Mouse (Mus musculus) forebrain, embryonic 10.5 days (tissue): ENCODE results near the gene Notch4. TPM values are rescaled to one million over a fixed set of nuclear protein-coding genes. Genes with fewer than 3 reads are reported as not detected.
A peak's percentile ranks its signal among the peaks of the same experiment; 100 is the strongest.

ENCODE experiments used
- DNase-seq: peaks from one replicate; pipeline ENCODE4 v3.0.0-alpha.2; 2017; ENCODE audit warnings: low spot score; ENCODE audit errors: extremely low spot score
- H3K27ac ChIP-seq: fragments of 300-500 bp; sonication (generic); 2 replicates; pipeline ENCODE4 v1.5.1; 2016; ENCODE audit warnings: mild to moderate bottlenecking
- H3K27me3 ChIP-seq: fragments of 300-500 bp; sonication (generic); 2 replicates; pipeline ENCODE4 v1.6.1; 2016; ENCODE audit warnings: mild to moderate bottlenecking; ENCODE audit not compliant: poor library complexity, severe bottlenecking
- H3K36me3 ChIP-seq: fragments of 300-500 bp; sonication (generic); replicated peaks from 2 replicates; pipeline ENCODE4 v1.6.1; 2016; ENCODE audit warnings: mild to moderate bottlenecking, moderate library complexity
- H3K4me1 ChIP-seq: fragments of 300-500 bp; sonication (generic); 2 replicates; pipeline ENCODE4 v1.6.1; 2016
- H3K4me3 ChIP-seq: fragments of 300-500 bp; sonication (generic); 2 replicates; pipeline ENCODE4 v1.5.1; 2016; ENCODE audit warnings: mild to moderate bottlenecking, moderate library complexity
- H3K9me3 ChIP-seq: fragments of 300-500 bp; sonication (generic); 2 replicates; pipeline ENCODE4 v1.6.1; 2016; ENCODE audit warnings: mild to moderate bottlenecking, moderate library complexity
- WGBS: fragments of 180-500 bp; shearing (Covaris S2); methylation state at CpG from one replicate; pipeline ENCODE4 v1.1.7; 2016; 5-methylcytosine and 5-hydroxymethylcytosine counted together
- polyA plus RNA-seq: library from polyadenylated mRNA; unstranded; fragments of >200 nt; fragmentation: Nextera tagmentation; extraction: Ambion mirVana; gene quantifications from 2 replicates; pipeline ENCODE4 v1.2.1, GENCODE M21; 2016

Gene Notch4
- polyA plus RNA-seq, 1 experiment from 2014 or later: 6.1 TPM

GRCm38 (mm10) chr17:34624981-34625380, 60.9 kb downstream of the Notch4 start:
- H3K4me1 ChIP-seq: peaks cover 39% of the 10 kb centered on the region
- no peak overlapping the region for H3K4me3 ChIP-seq
- no peak for DNase-seq
- H3K27ac ChIP-seq: no peak overlapping the region
- peaks cover 47% of the 10 kb centered on the region for H3K36me3 ChIP-seq
- no peaks in the 10 kb centered on the region for H3K9me3 ChIP-seq
- 97% methylated on average over 3 of the region's 3 CpGs for WGBS
- H3K27me3 ChIP-seq: peaks cover 20% of the 10 kb centered on the region

DNA sequence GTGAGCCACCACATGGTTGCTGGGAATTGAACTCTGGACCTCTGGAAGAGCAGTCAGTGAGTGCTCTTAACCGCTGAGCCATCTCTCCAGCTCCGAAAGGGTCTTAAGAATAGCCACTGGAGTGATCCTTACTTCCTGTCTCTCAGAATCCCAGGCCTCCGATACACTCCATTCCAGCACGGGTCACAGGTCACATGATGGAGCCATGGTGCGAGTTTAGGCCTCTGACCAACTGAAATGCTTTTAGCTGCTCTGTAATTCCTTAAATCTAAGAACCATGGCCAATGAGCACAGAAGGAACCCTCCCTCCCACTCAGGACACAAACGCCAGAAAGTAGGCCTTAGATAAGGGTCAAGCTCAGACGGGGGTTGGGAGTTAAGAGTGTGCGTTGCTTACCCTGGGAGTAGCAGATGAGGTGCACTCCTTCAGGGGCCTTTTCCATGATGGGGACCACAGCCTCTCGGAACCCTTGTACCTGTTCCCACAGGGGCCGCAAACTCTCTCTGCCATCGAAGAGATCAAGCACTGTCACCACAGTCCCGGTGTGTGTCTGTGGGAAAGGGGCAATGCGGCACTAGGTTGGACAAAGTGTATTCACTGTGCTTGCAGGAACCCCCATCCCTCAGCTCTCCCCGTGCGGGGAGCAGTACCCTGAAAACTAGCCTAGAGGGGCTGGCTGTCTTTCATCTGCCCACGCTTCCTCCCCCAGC, 62.1 kb downstream of the Notch4 start:
- Histone ChIP-seq H3K27me3 (peaks cover 33% of the 10 kb centered on the region), H3K4me3 (peak overlapping the region; percentile 80), H3K27ac (peak overlapping the region; percentile 89), H3K4me1 (peaks cover 52% of the 10 kb centered on the region), H3K36me3 (peaks cover 39% of the 10 kb centered on the region), H3K9me3 (no peaks in the 10 kb centered on the region)
- no peak for DNase-seq
- 53% methylated on average over 16 of the region's 16 CpGs for WGBS

- Histone ChIP-seq H3K27me3 (peaks cover 38% of the 10 kb centered on the region), H3K4me1 (peaks cover 57% of the 10 kb centered on the region), H3K36me3 (peaks cover 34% of the 10 kb centered on the region), H3K27ac (peak overlapping the region; percentile 89), H3K4me3 (peak overlapping the region; percentile 80), H3K9me3 (no peaks in the 10 kb centered on the region)
- under 1% methylated on average over 18 of the region's 18 CpGs for WGBS
- DNase-seq: peak; percentile 61
Measured at GRCm38 (mm10) chr17:34626773-34627092, 62.7 kb downstream of the Notch4 start.

DNA sequence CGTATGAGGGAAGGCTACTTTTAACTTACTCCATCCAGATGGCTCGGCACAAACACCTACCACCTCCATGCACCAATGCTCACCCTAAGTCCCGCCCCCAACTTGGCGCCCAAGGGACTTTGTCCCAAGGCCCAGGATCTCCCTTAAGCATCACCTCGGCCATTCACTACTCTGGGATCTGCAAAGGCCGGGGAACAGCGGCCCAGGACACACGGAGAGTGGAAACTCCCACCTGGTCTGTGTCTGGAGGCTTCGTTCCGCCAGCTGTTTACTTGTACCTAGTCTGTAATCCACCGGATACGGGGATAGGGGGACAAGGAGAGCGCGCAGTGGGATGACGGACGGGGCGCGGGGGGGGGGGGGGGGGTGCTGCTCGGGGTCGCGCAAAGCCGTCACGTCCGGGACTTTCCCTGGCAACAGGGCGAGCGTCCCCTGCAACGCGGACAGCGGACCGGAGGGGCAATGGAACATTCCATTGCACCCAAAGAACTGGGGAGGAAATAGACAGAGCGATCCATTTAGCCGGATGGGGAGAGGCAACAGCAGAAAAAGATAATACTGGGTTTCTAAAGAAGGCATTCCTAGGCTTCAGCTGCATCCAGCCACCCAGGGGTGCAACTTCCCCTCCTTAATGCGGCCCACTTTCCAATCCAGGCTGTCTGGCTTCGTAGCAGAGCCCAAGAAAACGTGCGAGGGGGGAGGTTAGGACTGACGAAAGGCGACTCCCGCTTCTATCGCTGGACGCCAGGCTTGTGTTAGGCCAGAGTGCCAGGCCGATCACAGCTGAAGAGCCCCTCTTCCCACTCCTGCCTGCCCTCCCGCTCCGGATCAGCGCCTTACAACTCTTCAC, 63.2 kb downstream of the Notch4 start:
- H3K4me1 ChIP-seq: peaks cover 63% of the 10 kb centered on the region
- peaks cover 28% of the 10 kb centered on the region for H3K36me3 ChIP-seq
- H3K27ac ChIP-seq: peak overlapping the region; percentile 89
- under 1% methylated on average over 44 of the region's 45 CpGs for WGBS
- H3K9me3 ChIP-seq: no peaks in the 10 kb centered on the region
- peak; percentile 92 for DNase-seq
- H3K4me3 ChIP-seq: peak overlapping the region; percentile 80
- peaks cover 44% of the 10 kb centered on the region for H3K27me3 ChIP-seq

- H3K27me3 ChIP-seq: peaks cover 51% of the 10 kb centered on the region
- H3K4me1 ChIP-seq: peaks cover 67% of the 10 kb centered on the region
- 10% methylated on average over 29 of the region's 29 CpGs for WGBS
- H3K4me3 ChIP-seq: peak within 1 kb of the TSS; percentile 80
- H3K27ac ChIP-seq: peak within 1 kb of the TSS; percentile 89
- no peaks in the 10 kb centered on the region for H3K9me3 ChIP-seq
- H3K36me3 ChIP-seq: peaks cover 20% of the 10 kb centered on the region
- DNase-seq: no peak
Measured at GRCm38 (mm10) chr17:34627943-34628643, 64.0 kb downstream of the Notch4 start, which contains the start of gene Ppt2. TSS of gene Ppt2 (minus strand) at chr17:34628510.

GRCm38 (mm10) chr17:34628644-34628967, 64.5 kb downstream of the Notch4 start:
- Histone ChIP-seq H3K4me3 (peak overlapping the region; percentile 80), H3K4me1 (peaks cover 72% of the 10 kb centered on the region), H3K9me3 (no peaks in the 10 kb centered on the region), H3K27ac (peak overlapping the region; percentile 89), H3K27me3 (peaks cover 56% of the 10 kb centered on the region), H3K36me3 (peaks cover 15% of the 10 kb centered on the region)
- no peak for DNase-seq
- 12% methylated on average over 5 of the region's 5 CpGs for WGBS

DNA sequence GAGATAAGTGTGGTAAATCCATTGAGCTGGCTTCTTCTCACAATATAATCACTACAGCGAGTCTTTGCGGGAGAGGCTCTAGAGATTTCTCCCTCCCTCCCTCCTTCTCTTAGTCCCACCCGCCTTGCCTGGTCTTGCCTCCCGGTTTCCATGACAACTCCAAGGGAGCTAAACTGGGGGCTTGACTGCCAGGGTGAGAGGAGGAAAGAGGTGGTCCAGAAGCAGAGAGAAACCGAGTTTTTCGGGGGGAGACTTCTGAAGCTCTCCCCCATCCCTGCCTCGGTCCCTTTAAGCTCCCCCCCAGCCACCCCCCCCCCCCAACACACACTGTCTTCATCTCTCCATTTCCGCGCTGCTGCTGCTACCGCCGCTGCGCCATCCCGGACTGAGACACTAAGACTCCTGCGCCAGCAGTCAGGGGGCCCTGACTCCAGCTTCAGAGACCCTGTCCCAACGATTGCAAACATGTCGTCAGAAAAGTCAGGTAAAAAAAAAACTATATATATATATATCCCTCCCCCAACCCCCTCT, 65.2 kb downstream of the Notch4 start, which contains the start of gene Prrt1:
TSS of gene Prrt1 (plus strand) at position 313 of the 531 bp plus-strand sequence.
- Histone ChIP-seq H3K27ac (peak within 1 kb of the TSS; percentile 89), H3K27me3 (peaks cover 61% of the 10 kb centered on the region), H3K36me3 (peaks cover 11% of the 10 kb centered on the region), H3K4me1 (peaks cover 72% of the 10 kb centered on the region), H3K4me3 (peak within 1 kb of the TSS; percentile 80), H3K9me3 (no peaks in the 10 kb centered on the region)
- under 1% methylated on average over 16 of the region's 16 CpGs for WGBS
- peak; percentile 53 for DNase-seq

DNA sequence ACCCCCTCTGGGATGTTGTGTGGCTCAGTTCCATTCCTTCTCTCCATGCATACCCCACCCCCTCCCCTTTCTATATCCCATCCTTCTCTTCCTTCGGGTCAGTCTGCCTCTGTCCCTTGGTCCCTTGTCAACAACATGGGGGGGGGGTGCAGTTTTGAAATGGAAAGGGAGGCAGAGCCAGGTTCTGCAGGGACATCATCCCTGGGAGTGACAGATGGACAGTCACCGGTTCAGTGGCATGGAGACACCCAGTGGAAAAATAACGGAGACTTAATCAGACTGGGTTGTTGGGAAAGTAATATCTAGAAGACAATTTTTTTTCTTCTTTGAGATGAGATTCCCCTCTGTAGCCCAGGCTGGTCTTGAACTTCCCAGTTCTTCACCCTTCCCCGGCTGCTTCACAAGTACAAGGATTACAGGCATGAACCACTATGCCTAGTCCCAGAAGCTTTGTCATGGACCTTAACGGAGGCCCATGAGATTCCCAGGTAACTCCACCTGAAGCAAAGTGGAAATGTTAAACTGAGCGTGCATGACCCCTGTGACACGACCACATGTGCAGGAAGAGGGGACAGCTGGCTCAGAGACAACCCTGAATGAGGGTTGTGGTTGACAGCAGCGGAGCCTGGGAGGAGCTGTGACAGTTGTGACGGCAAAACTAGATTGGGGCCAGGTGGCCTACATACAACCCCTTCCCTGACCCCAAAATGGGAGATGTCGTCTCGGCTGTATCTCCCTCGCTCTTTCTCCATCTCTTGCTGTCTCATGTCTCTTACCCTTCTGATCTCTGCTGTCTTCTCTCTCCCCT, 65.9 kb downstream of the Notch4 start:
- H3K9me3 ChIP-seq: no peaks in the 10 kb centered on the region
- peaks cover 9% of the 10 kb centered on the region for H3K36me3 ChIP-seq
- H3K27ac ChIP-seq: peak overlapping the region; percentile 89
- H3K4me1 ChIP-seq: peaks cover 72% of the 10 kb centered on the region
- H3K27me3 ChIP-seq: peaks cover 61% of the 10 kb centered on the region
- DNase-seq: no peak
- WGBS: 11% methylated on average over 12 of the region's 12 CpGs
- H3K4me3 ChIP-seq: peak overlapping the region; percentile 80

DNA sequence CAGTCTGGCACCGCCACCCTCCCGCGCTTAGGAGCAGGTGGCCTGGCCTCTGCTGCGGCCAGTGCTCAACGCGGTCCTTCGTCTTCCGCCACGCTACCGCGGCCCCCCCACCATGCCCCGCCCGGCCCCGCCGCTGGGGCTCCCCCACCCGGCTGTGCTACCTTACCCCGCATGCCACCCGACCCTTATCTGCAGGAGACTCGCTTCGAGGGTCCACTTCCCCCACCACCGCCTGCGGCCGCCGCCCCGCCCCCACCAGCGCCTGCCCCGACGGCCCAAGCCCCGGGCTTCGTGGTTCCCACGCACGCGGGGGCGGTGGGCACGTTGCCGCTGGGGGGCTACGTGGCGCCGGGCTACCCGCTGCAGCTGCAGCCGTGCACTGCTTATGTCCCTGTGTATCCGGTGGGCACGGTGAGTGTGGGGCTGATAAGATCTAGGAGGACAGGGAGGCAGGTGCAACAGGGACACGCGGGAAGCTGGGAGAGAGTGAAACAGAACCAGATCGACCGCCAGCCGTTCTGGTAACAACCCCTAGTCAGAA, 66.8 kb downstream of the Notch4 start:
- peaks cover 61% of the 10 kb centered on the region for H3K27me3 ChIP-seq
- peak overlapping the region; percentile 80 for H3K4me3 ChIP-seq
- H3K27ac ChIP-seq: peak overlapping the region; percentile 67; the same call in 1 of the 2 replicates
- peaks cover 1% of the 10 kb centered on the region for H3K36me3 ChIP-seq
- WGBS: 2% methylated on average over 47 of the region's 48 CpGs
- H3K9me3 ChIP-seq: no peaks in the 10 kb centered on the region
- DNase-seq: no peak
- H3K4me1 ChIP-seq: peaks cover 69% of the 10 kb centered on the region

GRCm38 (mm10) chr17:34631647-34632046, 67.6 kb downstream of the Notch4 start:
- DNase-seq: no peak
- 0 out of 2 replicates have a peak overlapping the region, but pooled peaks have one; percentile 60 for H3K27ac ChIP-seq
- peak overlapping the region; percentile 80 for H3K4me3 ChIP-seq
- no peaks in the 10 kb centered on the region for H3K36me3 ChIP-seq
- 3% methylated on average over 12 of the region's 12 CpGs for WGBS
- peaks cover 61% of the 10 kb centered on the region for H3K27me3 ChIP-seq
- H3K9me3 ChIP-seq: no peaks in the 10 kb centered on the region
- H3K4me1 ChIP-seq: peaks cover 61% of the 10 kb centered on the region

GRCm38 (mm10) chr17:34632261-34632691, 68.2 kb downstream of the Notch4 start:
- peak overlapping the region; percentile 80 for H3K4me3 ChIP-seq
- no peaks in the 10 kb centered on the region for H3K9me3 ChIP-seq
- WGBS: under 1% methylated on average over 26 of the region's 26 CpGs
- peaks cover 58% of the 10 kb centered on the region for H3K4me1 ChIP-seq
- H3K36me3 ChIP-seq: no peaks in the 10 kb centered on the region
- H3K27me3 ChIP-seq: peaks cover 61% of the 10 kb centered on the region
- DNase-seq: peak; percentile 49
- peak overlapping the region; percentile 60; the same call in 1 of the 2 replicates for H3K27ac ChIP-seq
